Mouse (Mus musculus) kidney, postnatal 0 days (tissue): ENCODE measurements at regions not wholly inside any gene's neighbourhood (a gene's known extent, or its start where the extent isn't known, plus 50 kb on each side); places are given as distances from the start of the nearest gene placed in this dataset.

Experiments
- ATAC-seq: fragments of 200-750 bp; cut with Nextera tagmentation; replicated peaks from 2 replicates; pipeline ENCODE4 v1.8.0; 2017; ENCODE audit warnings: low read depth, moderate number of reproducible peaks, moderate TSS enrichment, moderate library complexity; ENCODE audit not compliant: low FRiP score
- DNase-seq: peaks from one replicate; pipeline ENCODE4 v3.0.0-alpha.2; 2016; ENCODE audit warnings: low spot score
- H3K27ac ChIP-seq: fragments of 300-500 bp; sonication (generic); 2 replicates; pipeline ENCODE4 v1.5.1; 2014; ENCODE audit warnings: mild to moderate bottlenecking
- H3K27me3 ChIP-seq: fragments of 300-500 bp; sonication (generic); 2 replicates; pipeline ENCODE4 v1.6.1; 2014; ENCODE audit warnings: low read length, mixed read lengths; ENCODE audit not compliant: insufficient read depth
- H3K36me3 ChIP-seq: fragments of 300-500 bp; sonication (generic); 2 replicates; pipeline ENCODE4 v1.6.1; 2014; ENCODE audit warnings: low read length, mixed read lengths; ENCODE audit not compliant: insufficient read depth
- H3K4me1 ChIP-seq: fragments of 300-500 bp; sonication (generic); replicated peaks from 2 replicates; pipeline ENCODE4 v1.6.1; 2014; ENCODE audit warnings: antibody characterized with exemption, low read length, mixed read lengths; ENCODE audit not compliant: insufficient read depth
- H3K4me2 ChIP-seq: fragments of 300-500 bp; sonication (generic); 2 replicates; pipeline ENCODE4 v1.6.1; 2014; ENCODE audit warnings: mild to moderate bottlenecking, low read length, moderate library complexity, mixed read lengths
- H3K4me3 ChIP-seq: fragments of 300-500 bp; sonication (generic); replicated peaks from 2 replicates; pipeline ENCODE4 v1.5.1; 2014; ENCODE audit warnings: low read depth, low read length
- H3K9ac ChIP-seq: fragments of 300-500 bp; sonication (generic); 2 replicates; pipeline ENCODE4 v1.6.1; 2014; ENCODE audit warnings: low read depth, low read length
- H3K9me3 ChIP-seq: fragments of 300-500 bp; sonication (generic); replicated peaks from 2 replicates; pipeline ENCODE4 v1.6.1; 2016; ENCODE audit warnings: low read length, inconsistent platforms, mixed read lengths
- CTCF ChIP-seq: IDR thresholded peaks from 2 replicates; pipeline ENCODE4 v1.5.1; 2016; ENCODE audit warnings: antibody characterized with exemption, low read depth, mild to moderate bottlenecking, moderate library complexity
- WGBS: fragments of 180-500 bp; shearing (Covaris S2); extraction: QIAGEN DNeasy Blood & Tissue Kit; methylation state at CpG from one replicate; pipeline ENCODE4 v1.1.7; 2014; 5-methylcytosine and 5-hydroxymethylcytosine counted together

- H3K4me3 ChIP-seq, result no peak overlapping the region
- no peaks in the 10 kb centered on the region for H3K27me3 ChIP-seq
- DNase-seq (peak; percentile 74), ATAC-seq (no peak)
- TF ChIP-seq CTCF, result peak; percentile 63
- no peak overlapping the region for H3K4me2 ChIP-seq
- H3K27ac ChIP-seq, result no peak overlapping the region
- H3K9ac ChIP-seq, result no peak overlapping the region
- H3K36me3 ChIP-seq, result no peaks in the 10 kb centered on the region
- H3K9me3 ChIP-seq, result no peaks in the 10 kb centered on the region
- 81% methylated on average over 6 of the region's 6 CpGs for WGBS
- no peaks in the 10 kb centered on the region for H3K4me1 ChIP-seq
Measured at GRCm38 (mm10) chr19:49741239-49741638, 937.2 kb downstream of the Sorcs1 start.

- 64% methylated on average over 13 of the region's 13 CpGs for WGBS
- Histone ChIP-seq H3K9ac (no peak overlapping the region), H3K27ac (no peak overlapping the region), H3K36me3 (no peaks in the 10 kb centered on the region), H3K4me1 (no peaks in the 10 kb centered on the region), H3K27me3 (no peaks in the 10 kb centered on the region), H3K4me3 (no peak overlapping the region), H3K4me2 (no peak overlapping the region), H3K9me3 (no peaks in the 10 kb centered on the region)
- no peak for DNase-seq
- TF ChIP-seq CTCF, result no peak
- no peak for ATAC-seq
Measured at GRCm38 (mm10) chr19:49739483-49740175, 938.8 kb downstream of the Sorcs1 start.

- WGBS, result 83% methylated on average over 1 of the region's 1 CpGs
- Histone ChIP-seq H3K4me1 (no peaks in the 10 kb centered on the region), H3K9ac (no peak overlapping the region), H3K27me3 (no peaks in the 10 kb centered on the region), H3K9me3 (no peaks in the 10 kb centered on the region), H3K27ac (no peak overlapping the region), H3K4me2 (no peak overlapping the region), H3K4me3 (no peak overlapping the region), H3K36me3 (no peaks in the 10 kb centered on the region)
- ATAC-seq (no peak), DNase-seq (no peak)
- TF ChIP-seq CTCF, result no peak
Measured at GRCm38 (mm10) chr19:49697659-49698058, 980.8 kb downstream of the Sorcs1 start.

GRCm38 (mm10) chr19:49685588-49686281, 992.7 kb downstream of the Sorcs1 start:
- no peak overlapping the region for H3K9ac ChIP-seq
- no peak for DNase-seq
- H3K36me3 ChIP-seq, result no peaks in the 10 kb centered on the region
- no peaks in the 10 kb centered on the region for H3K27me3 ChIP-seq
- WGBS, result 88% methylated on average over 15 of the region's 15 CpGs
- H3K4me2 ChIP-seq, result no peak overlapping the region
- no peak for TF ChIP-seq CTCF
- no peak for ATAC-seq
- no peaks in the 10 kb centered on the region for H3K4me1 ChIP-seq
- no peak overlapping the region for H3K4me3 ChIP-seq
- H3K27ac ChIP-seq, result no peak overlapping the region
- no peaks in the 10 kb centered on the region for H3K9me3 ChIP-seq

- Histone ChIP-seq H3K27me3 (no peaks in the 10 kb centered on the region), H3K36me3 (no peaks in the 10 kb centered on the region), H3K9ac (no peak overlapping the region), H3K4me2 (no peak overlapping the region), H3K9me3 (no peaks in the 10 kb centered on the region), H3K4me3 (no peak overlapping the region), H3K27ac (no peak overlapping the region), H3K4me1 (no peaks in the 10 kb centered on the region)
- no peak for TF ChIP-seq CTCF
- no peak for ATAC-seq
- DNase-seq, result no peak
- WGBS, result 71% methylated on average over 3 of the region's 3 CpGs
Measured at GRCm38 (mm10) chr19:49681204-49681603, 997.2 kb downstream of the Sorcs1 start.

GRCm38 (mm10) chr19:49680006-49680405, 998.4 kb downstream of the Sorcs1 start:
- H3K9me3 ChIP-seq, result no peaks in the 10 kb centered on the region
- ATAC-seq (no peak), DNase-seq (no peak)
- H3K36me3 ChIP-seq, result no peaks in the 10 kb centered on the region
- H3K4me1 ChIP-seq, result no peaks in the 10 kb centered on the region
- no peak overlapping the region for H3K4me3 ChIP-seq
- 80% methylated on average over 3 of the region's 3 CpGs for WGBS
- H3K27ac ChIP-seq, result no peak overlapping the region
- TF ChIP-seq CTCF, result no peak
- no peaks in the 10 kb centered on the region for H3K27me3 ChIP-seq
- no peak overlapping the region for H3K4me2 ChIP-seq
- no peak overlapping the region for H3K9ac ChIP-seq
